Mouse (Mus musculus) heart, postnatal 36 days (tissue): Measurements from ENCODE around the gene Vmn2r85. TPM values are rescaled to one million over a fixed set of nuclear protein-coding genes. Genes with fewer than 3 reads are reported as not detected.

Source experiments
- total RNA-seq, 2 experiments: library from RNA; stranded (reverse); gene quantifications; 2 replicates each; pipeline ENCODE4 v1.2.3; 2021

Vmn2r85 gene
- total RNA-seq, 2 experiments from 2014 or later, result not detected

Other genes with a start within 250 kb of the Vmn2r85 start
- gene Olfr826, start 245.5 kb downstream of the Vmn2r85 start, total RNA-seq, result not detected
- gene Olfr827, start 215.3 kb downstream of the Vmn2r85 start, total RNA-seq, result not detected
- gene Neurod4, start 149.5 kb downstream of the Vmn2r85 start, total RNA-seq, result not detected
- under 1 TPM; 0.28 to 0.33 TPM for gene Tespa1, start 106.8 kb downstream of the Vmn2r85 start, total RNA-seq
- gene Vmn2r84, start 35.4 kb downstream of the Vmn2r85 start, total RNA-seq, result not detected
- gene Vmn2r86, start 26.3 kb upstream of the Vmn2r85 start, total RNA-seq, result not detected
- gene Vmn2r87, start 67.7 kb upstream of the Vmn2r85 start, total RNA-seq, result not detected